Mouse (Mus musculus) thymus, adult 2 months (tissue): ENCODE measurements around the gene Igfbp5.

ENCODE experiments used
- CTCF ChIP-seq: fragments of 200-500 bp; IDR thresholded peaks from 2 replicates; pipeline ENCODE4 v1.5.1; 2012; ENCODE audit warnings: mild to moderate bottlenecking, control low read depth, low read length, moderate library complexity, borderline replicate concordance; ENCODE audit not compliant: control insufficient read depth, poor library complexity, insufficient read depth; ENCODE audit errors: extremely low read depth
- POLR2A ChIP-seq: fragments of 200-500 bp; IDR thresholded peaks from 2 replicates; pipeline ENCODE4 v1.6.1; 2012; ENCODE audit warnings: mild to moderate bottlenecking, low read length, control low read depth, moderate library complexity; ENCODE audit not compliant: control insufficient read depth, poor library complexity, insufficient read depth; ENCODE audit errors: extremely low read depth

DNA sequence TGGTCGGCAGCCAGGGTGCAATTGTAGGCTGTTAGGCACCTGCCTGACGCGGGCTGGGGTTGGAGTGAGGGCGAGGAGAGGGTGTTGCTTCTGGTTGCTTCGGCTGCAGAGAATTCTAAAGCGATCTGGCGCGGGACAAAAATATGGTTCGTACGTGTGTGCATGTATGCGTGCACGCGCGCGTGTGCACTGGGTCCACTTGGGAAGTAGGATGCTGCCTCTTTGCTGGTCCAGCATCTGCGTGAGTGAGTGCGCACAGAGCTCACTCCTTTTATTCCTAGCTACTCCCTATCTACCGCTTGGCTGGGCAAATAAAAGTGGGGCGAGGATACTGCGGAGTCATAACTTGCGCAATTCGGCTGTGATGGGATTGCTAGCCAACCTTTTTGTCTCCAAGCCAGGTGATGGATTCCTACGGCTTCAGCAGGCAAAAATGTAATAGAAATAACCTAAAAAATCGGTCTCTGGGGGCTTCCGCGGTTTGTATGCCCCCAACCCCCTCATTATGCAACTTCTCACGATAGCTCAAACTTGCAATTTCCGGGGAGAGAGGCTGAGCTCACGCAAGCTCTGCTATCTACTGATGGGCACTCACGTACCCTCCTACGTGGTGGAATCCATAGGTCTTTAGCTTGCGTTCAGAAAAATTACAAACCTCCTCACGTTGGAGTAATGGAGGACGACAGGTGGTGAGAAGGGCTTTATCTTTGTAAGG lies 2.8 kb downstream of the Igfbp5 start:
- TF ChIP-seq CTCF = no peak
- no peak for TF ChIP-seq POLR2A
